Mouse (Mus musculus) v-Abl transformed pro-B cells (cell line): ENCODE data around the gene Pkp3.
"Not testable (repeated sequence)": the region's sequence is repeated elsewhere in the genome, so short reads cannot be mapped to it uniquely, and the experiment has no call there.

Experiments used
- in situ Hi-C, 2 experiments: fragments of 400-800 bp; cut with MboI; formaldehyde crosslinking; loops; one replicate each; pipeline ENCODE4 v1.15.1; 2025; ENCODE audit not compliant: unreplicated experiment in 2 of 2

Pkp3 gene

GRCm38 (mm10) chr7:141077841-141078240 is at the start of gene Pkp3:
Gene Pkp3, plus strand, starts transcription at chr7:141078218.
- in situ Hi-C loops: no loop called here

- in situ Hi-C loops: no loop called here
These were observed 49.2 kb upstream of the Pkp3 start, which contains the start of gene Gm17387 for GRCm38 (mm10) chr7:141028831-141029230. Gene Gm17387, plus strand, starts transcription at chr7:141029131.

GRCm38 (mm10) chr7:141030390-141030789 is 47.6 kb upstream of the Pkp3 start:
- in situ Hi-C loops: no loop called here

- in situ Hi-C loops: no loop called here
These were observed 45.4 kb upstream of the Pkp3 start for GRCm38 (mm10) chr7:141032458-141033167.

GRCm38 (mm10) chr7:141036624-141037023 is 41.4 kb upstream of the Pkp3 start:
- in situ Hi-C loops: not testable (repeated sequence)

- in situ Hi-C loops: no loop called here
These were observed 39.7 kb upstream of the Pkp3 start for GRCm38 (mm10) chr7:141038090-141039032.

GRCm38 (mm10) chr7:141039386-141040107 is 38.5 kb upstream of the Pkp3 start:
- in situ Hi-C loops: no loop called here

GRCm38 (mm10) chr7:141040867-141041606 is 37.0 kb upstream of the Pkp3 start:
- in situ Hi-C loops: no loop called here

- in situ Hi-C loops: no loop called here
These were observed 36.4 kb upstream of the Pkp3 start for GRCm38 (mm10) chr7:141041661-141042060.

GRCm38 (mm10) chr7:141042539-141042938 is 35.5 kb upstream of the Pkp3 start:
- in situ Hi-C loops: no loop called here

- in situ Hi-C loops: loop anchor here (5.0 kb wide), 4 partner anchors 35 to 205 kb away; partner anchors contain the start of genes Gm45717 (in 2 of the 2), Ifitm2 (in 2 of the 2) and Ifitm3 (in 2 of the 2)
These were observed 31.0 kb upstream of the Pkp3 start for GRCm38 (mm10) chr7:141046931-141047580.

- in situ Hi-C loops: loop anchor here (5.0 kb wide), 4 partner anchors 35 to 205 kb away; partner anchors contain the start of genes Gm45717 (in 2 of the 2), Ifitm2 (in 2 of the 2) and Ifitm3 (in 2 of the 2)
These were observed 30.3 kb upstream of the Pkp3 start for GRCm38 (mm10) chr7:141047581-141048225.

GRCm38 (mm10) chr7:141048226-141049218 is 29.5 kb upstream of the Pkp3 start:
- in situ Hi-C loops: loop anchor here (5.0 kb wide), 4 partner anchors 36 to 206 kb away; partner anchors contain the start of genes Gm45717 (in 2 of the 2), Ifitm2 (in 2 of the 2) and Ifitm3 (in 2 of the 2)

- in situ Hi-C loops: loop anchor here (5.0 kb wide), 4 partner anchors 37 to 207 kb away; partner anchors contain the start of genes Gm45717 (in 2 of the 2), Ifitm2 (in 2 of the 2) and Ifitm3 (in 2 of the 2)
These were observed 28.7 kb upstream of the Pkp3 start for GRCm38 (mm10) chr7:141049326-141049725.

GRCm38 (mm10) chr7:141051060-141051685 is 26.8 kb upstream of the Pkp3 start:
- in situ Hi-C loops: loop anchor here in 1 of 2 experiments (5.0 to 25.0 kb wide), 3 partner anchors 126 to 939 kb away; partner anchors contain the start of genes Echs1, Fuom and Paox

- in situ Hi-C loops: loop anchor here in 1 of 2 experiments (5.0 to 25.0 kb wide), 3 partner anchors 125 to 940 kb away; partner anchors contain the start of genes Echs1, Fuom and Paox
These were observed 26.0 kb upstream of the Pkp3 start for GRCm38 (mm10) chr7:141052016-141052415.
